Mouse (Mus musculus): ENCODE results near the gene Mustn1.
A peak's percentile ranks its signal among the peaks of the same experiment; 100 is the strongest.

The Mustn1 gene

DNA sequence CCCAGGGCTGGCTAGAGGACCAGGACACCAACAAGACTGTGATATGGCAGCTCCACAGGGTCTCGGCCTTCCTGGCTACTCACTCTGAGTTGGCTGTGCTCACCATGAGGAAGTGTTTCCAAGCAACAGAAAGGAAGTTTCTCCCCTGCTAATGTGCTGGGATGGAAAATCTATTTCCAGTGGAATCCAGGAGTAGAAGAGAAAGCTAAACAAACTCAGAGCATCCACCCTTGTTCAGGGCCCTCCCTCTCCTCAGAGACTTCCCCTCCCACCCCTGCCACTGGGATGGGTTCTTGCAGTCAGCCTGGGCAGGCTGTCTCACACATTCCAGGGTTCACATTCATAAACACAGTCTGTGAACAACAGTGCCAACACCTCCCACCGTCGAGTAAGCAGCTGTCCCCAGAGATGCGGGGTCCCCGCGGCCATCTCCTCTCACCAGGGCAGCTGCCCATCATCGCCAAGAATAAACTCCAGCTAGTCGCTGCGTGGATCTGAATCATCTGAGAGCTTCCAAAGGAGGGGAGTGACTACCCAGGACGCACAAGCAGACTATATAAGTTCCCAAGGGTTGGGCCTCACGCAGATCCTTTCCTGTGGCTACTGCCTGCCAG lies at the start of gene Mustn1:
Mustn1 (plus strand) TSS at position 243 of the 614 bp plus-strand sequence.
- peak; percentile 17 to 20 for DNase-seq

DNA sequence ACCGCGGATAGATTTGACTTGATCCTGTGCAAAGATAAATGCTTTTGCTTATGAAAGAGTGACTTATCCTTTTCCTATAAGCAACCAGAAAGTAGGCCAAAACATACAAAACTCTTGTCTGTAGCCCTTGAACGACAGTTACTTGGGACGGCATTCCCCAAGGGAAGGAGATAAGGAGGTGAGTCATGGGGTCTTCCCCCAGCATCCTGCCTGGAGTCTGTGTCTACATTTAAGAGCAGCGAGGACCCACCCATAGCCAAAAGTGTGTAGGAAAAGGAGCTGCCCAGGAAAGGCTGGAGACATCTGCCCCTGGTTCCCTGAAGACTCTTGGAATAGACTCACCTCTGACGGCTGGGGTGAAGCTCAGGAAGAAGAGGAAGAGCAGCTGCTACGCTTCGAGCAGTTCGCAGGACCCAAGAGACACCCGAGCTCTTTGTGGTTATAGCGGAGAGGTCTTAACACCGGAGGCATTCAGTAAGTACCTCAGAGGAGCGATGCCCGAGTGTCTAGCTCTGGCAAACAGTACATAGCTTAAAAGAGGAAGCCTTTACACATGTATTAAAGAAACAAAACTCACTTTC lies 41.5 kb upstream of the Mustn1 start:
- DNase-seq = no peak

DNA sequence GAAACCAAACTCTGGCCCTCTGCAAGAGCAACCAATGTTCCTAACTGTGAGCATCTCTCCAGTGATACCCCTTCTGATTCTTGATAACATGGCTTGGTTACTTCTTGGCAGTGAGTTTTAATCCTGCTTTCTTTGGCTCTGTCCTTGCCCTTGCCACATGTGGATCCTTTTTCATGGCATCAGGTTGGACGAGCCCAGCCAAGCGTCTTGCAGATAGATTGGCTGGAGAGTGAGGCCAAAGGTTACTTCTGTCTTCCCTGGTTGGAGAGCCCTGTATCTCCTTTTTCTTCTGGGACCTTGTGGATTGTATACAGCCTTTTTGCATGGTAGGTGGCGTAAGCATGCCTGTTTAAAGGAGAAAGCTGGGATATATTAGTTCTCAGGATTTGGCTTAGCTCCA lies 35.3 kb upstream of the Mustn1 start:
- no peak for DNase-seq

DNA sequence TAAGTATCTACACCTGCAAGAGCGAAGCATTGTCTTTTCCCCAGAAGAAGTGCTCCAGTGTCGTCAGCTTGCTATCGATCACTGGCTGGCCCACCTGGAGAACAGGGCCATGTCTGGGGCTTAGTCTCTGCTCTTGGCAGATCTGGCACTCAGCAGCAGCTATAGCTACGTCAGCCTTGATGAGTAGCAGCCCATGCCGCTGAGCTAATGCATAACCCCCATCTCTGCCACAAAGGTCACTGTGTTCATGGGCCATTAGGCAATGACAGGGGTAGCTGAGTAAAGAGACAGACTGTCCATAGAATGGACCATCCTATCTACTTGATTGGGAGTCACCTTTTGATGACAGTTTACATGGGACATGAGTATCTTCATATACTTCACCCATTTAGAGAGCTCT lies 28.5 kb upstream of the Mustn1 start:
- DNase-seq = no peak

DNA sequence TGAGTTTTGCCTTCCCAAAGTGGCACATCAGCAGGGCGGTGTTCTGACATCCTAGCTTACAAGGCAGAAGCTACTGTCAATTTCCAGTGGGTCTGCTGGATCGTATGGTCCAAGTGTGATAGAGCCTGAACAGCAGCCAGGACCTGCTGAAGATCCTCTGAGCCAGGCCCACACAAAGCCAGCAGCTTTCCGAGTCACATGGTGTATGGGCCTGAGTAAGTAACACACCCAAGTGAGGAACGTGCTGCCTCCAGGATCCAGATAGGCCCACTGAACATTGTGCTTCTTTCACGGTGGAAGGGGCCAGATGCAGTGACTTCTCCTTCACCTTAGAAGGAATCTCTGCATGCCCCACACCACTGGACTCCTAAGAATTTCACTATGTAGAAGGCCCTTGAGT lies 26.7 kb upstream of the Mustn1 start:
- DNase-seq = no peak

DNA sequence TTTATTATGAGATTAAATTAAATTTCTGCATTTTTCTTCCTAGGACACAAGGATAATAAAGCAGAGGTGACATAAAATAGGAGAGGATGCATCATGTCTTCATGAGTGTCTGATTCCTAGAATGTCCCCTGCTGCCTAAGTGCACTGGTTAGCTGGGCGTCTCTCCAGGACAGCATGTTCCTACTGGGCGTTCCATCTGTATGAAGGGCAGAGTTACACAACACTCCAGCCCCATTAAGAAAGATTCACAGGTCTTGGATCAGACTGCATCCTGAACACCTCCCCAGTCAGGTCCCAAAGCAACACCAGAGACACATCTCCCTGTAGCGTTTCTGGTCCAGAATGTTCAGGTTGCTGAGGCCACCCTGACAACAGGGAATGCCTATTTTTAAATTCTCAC lies 23.7 kb upstream of the Mustn1 start:
- peak; percentile 18 to 22 for DNase-seq

DNA sequence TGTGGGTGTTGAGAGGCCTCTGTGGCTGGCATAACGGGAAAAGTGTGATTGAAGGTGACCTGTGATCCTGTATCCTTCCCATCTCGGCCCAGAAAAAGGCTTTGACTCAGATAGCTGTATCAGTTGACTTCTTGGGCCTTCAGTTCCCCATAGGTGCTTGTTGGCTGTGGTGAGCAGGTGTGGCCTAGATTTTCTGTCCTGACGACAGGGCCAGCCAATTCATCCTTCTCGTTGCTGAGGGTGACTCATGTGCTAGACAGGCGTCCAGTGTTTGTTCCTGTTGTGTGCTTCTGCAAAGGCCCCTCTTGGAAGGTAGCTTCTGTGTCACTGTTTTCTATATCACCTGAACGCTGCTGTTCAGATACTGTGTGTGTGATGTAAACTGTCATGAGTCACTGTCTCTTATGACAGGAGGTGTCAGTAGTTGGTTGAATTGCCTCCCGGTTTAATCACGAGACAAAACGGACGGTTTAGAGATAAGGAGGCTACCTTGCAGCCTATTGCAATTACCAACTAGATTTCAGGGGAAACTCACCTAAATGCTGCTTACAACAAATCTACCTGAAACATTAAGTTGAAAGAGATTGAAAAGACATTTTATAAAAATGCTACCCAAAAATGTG lies 22.0 kb upstream of the Mustn1 start:
- DNase-seq = peak in 1 of 2 experiments; percentile 12

DNA sequence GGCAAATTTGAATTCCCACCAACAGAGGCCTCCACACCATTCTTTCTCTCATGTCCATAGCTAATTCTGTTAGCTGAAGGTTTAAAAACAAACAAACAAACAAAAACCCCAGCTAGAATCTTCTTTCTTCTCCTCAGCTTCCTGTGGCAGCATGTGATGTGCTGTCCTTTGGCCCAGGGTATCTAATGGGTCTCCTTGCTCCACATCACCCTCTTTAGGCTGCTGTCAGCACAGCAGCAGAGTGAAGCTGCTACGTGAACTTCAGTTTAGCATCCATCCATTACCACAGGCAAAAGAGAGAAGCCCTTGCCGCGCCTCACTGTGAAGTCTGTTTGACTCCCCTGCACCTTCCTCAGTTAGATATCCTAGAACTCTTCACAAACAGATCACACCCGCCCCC lies 21.0 kb upstream of the Mustn1 start:
- DNase-seq = peak in 1 of 2 experiments; percentile 13

DNA sequence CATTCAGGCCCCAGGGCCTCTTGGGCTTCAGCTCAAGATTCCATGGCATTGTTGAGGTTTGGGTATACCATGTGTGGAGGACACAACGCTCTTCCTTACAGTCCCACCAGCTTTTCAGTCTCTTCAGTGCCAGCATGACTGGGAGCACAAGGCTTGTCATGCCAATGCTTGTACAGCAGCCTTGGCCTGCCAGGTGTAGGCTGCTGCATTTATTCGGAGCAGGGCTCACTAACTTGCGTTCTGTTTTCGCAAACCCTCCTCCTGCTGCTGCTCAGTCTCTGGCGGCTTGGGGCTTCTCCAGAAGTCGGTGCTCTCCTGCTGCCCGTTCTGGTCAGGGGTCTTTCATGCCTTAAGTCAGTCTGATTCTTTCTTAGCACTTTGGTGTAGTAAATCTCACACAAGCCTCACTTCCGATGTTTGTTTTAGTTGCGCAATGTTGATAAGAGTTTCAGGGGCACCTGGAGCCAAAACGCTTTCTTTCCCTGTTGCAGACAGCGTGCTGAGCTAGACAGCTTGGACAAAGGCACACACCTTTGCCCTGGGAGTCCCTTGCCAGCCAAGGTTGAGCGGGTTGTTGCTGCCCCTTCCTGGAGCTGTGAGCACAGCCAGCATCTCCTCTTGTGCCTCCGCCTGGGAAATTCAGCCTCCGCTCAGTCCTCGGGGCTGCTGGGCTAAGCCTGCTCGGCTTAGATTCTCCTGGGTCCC lies 17.4 kb upstream of the Mustn1 start:
- peak in 1 of 2 experiments; percentile 12 for DNase-seq

DNA sequence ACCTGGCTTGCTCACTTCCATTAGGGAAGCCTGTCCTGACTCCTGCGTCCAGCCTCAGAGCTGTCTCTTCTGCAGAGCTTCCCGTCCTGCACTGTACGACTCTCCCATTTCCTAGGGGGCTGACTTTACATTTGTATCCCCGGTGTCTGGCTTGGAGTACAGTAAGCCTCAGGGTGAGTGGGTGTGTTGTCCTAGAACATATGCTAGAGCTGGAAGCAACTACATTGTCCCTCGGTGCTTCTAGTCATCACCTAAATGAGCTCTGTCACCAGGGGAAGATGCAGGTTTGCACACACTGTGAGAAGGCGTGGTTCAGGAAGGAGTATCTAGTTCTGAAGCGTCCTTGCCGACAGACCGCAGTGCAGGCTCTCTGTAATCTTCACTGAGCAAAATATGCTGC lies 16.6 kb upstream of the Mustn1 start:
- DNase-seq = no peak

DNA sequence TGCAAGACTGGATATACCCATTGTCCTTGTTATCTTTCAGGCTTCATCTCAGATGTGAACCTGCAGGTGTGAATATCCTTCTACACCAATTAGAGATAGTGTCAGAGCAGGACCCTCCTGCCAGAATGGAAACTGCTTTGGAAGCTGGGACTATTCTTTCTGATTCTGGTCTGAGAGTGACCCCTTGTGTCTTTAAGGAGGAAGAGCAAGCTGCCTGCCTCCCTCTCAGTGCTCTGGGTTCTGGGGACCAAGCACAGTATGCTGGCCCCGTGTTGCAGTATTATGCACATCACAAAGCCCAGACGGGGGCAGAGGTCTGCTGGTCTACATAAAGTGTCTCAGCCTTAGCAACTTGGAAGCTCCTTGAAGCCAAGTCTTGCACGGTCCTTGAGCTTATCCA lies 13.7 kb upstream of the Mustn1 start:
- peak; percentile 33 to 45 for DNase-seq

DNA sequence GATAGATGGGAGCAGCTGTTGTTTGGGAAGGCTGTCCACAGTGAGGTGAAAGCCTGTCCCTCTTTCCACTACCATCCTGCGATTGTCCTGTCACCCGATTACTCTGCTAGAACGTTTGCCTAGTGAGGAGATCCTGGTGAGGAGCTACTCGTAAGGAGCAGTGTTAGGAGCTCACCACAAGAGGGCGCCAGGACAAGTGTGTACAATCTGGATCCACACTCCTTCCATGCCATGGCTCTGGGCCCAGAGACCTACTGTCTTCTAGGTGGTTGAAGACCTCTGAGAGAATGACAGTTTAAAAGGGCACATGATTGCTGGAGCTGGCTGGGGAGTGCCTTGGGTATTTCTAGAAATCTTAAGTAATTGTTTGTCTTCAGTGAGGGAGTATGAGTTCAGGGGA lies 12.0 kb upstream of the Mustn1 start:
- peak; percentile 90 to 92 for DNase-seq

DNA sequence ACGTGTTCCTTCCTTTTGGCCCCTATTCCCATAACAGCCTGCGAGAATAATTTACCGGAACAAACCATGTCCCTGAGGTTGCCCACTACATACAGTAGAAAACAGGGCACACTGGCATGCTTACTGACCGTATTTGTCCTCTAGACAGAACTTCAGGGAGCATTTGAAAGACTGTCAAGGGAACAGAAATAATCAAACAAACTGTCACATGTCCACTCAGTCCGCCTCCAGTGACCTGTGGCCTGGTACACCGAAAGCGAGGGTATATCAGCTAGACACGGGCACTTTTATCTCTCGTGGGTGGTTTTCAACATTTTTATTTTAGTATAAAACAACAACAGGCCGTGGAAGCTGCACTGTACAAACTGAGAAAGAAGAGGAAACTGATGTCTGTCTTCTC lies 10.2 kb upstream of the Mustn1 start:
- DNase-seq = no peak

DNA sequence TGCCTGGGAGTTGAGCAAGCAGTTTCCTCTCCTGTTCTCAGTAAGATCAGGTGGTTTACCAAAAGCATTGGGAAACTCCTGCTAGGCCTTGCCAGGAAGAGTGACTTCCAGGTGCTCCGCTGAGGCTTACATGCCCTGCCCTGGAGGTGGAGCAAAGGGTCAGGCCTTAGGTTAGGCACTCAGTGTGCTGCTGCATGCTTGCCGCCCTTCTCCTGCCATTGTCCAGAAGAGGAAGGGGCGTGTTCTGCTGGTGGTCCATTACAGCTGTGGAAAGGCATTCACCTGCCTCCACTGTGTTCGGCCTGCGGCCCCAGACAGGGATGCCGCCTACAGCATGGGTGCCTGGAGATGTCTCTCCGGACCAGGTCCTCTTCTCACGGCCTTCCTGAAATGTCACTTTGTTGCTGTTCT lies 9.6 kb upstream of the Mustn1 start:
- DNase-seq = no peak

DNA sequence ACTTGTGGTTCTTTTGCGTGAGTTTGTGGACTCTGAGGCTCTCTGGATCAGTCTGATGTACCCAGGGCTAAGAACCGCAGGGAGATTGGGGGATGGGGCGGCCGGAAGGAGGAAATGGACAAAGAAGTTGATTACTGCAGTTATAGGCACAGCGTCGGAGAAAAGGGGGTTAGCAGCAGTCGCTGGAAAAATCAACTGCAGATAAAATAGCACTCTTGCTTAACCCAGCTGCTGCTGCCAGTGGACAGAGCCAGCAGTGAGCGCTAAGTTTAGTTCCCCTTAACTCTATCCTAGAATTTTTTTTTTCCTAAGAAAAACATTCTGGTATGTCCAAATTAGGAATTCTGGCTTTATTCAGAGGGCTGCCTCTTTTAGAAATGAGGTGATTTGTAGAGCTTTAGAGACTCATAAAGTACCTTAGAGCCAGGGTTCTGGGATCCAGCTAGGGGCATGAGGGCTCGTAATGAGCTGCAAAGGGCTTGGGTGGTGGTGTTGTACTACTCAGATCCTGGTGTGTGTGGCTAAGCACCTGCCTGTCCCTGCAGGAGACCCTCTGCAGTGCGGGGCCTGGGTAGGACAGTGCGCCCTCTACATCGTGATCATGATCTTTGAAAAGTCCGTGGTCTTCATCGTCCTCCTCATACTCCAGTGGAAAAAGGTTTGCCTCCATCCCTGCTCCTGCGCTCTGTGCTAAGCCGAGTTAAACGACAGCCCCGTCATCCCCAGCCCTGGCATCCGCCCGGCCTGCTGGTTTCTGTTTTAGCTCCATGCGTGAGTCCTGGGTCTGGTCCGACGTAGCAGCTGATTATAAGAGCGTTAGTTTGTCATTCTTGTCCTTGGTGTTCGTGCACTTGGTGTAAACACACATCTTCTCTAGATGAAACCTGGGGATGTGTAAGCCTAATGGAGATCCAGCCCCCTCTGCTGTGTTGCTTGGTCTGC lies 8.5 kb upstream of the Mustn1 start:
- no peak for DNase-seq

DNA sequence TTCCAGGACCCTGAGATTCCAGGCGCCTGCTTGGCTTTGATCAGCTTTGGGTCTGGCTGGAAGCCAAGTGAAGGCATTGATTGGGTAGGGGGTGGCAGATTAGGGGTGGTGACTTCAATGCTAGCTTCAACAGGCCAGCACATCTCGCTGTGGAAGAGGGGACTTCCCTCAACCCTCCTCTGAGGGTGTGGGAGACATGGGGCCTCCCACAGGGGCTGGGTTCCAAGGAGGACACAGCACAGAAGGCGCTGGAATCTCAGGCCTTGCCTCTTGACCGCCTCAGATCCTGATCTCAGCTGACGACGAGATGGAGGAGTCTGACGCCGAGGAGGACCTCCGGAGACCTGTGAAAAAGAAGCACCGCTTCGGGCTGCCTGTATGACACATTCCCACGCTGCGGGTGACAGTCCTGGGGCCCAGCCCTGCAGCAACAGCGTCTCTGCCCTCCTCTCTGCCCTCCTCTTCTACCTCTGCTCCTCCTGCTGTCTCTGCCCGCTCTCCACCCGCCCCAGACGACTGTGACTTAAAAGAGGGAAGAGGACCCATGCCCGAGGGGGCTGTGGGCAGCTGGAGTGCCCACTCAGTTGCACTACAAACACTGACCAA lies 4.8 kb upstream of the Mustn1 start:
- peak in 1 of 2 experiments; percentile 20 for DNase-seq

DNA sequence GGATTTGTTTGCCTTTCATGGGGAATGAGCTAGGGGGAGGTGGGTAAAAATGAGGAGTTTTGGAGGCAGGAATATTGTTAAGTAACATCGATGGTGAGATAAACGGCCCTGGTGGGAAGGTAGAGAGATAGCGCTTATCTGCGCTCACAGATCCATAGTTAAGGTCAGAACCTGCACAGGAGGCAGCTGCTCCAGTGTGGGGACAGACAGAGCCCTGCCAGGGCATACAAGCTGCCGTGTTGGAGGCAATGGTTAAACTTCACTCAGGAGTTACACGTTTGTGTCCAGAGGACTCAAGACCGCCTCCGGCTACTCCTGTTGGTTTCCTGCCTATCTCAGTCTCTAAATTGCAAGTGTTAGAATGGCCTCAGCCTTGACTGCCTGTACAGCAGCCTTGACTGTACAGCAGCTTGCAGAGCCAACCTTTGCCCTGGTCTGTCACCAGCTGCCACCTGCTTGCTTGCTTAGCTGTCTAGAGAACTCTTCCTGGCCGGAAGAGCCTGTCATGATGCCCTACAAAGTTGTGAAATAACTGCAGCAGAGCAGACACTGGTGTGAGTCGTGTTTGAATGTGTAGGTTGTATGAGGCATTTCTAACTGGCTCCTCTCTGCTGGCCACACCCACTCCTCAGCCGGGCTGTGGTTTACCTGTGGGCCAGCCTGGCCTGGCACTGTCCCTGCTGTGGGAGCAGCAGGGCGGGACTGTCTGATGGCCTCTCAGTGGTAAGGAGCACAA lies 3.7 kb upstream of the Mustn1 start:
- no peak for DNase-seq

DNA sequence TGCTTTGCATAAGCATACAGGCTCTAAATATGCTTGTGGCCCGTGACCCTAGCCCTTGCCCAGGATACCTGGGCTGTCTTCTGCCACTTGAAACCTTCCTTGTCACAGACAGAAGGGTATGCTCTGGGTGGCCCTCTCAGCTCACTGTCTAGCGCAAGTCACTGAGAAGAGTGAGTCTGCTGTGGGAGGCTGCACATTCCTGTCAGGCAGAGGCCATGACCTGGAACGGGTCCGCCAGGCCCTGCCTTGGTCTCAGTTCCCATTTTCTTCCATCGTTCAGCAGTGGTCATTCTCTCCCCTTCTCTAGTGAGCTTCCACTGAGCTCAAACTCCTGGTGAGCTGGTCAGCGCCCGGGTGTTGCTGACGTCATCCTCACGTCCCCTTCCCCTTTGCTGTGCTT lies 3.0 kb upstream of the Mustn1 start:
- DNase-seq = no peak

DNA sequence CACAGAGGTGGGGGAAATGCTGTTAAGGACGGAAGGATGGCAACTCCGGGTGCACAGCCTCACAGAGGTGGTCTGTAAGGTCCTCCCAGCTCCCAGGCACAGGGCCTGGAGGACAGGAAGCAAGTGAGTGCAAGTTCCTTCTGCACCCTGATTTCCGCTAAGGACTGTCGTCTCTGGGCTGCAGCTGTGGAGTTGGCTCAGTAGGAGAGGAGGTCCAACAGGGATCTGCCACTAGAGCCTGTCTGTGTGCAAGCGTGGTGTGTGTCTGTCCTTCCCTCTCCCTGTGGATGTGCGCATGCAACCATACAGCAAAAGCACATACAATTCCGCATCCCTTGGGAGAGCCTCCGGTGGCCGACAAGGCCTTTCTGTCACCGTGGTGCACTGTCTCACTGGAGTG lies 2.5 kb upstream of the Mustn1 start:
- no peak for DNase-seq

DNA sequence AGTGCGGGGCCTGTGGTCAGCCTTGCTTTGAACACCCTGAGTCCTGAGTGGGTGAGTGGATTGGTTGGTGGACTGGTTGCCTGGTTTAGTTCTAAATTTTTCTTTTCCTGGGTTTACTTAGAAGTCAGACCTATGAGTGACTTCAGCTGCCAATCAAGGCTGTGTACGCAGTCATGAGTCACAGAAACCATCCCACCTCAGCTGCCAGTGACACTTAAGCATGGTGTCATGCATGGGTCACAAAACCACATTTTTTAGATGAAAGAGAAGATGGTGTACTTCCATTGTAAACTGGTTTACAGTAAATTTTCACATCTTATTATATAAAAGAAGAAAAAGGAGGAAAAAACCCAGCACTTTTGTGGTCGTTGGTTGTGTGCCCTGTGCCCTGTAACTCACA lies 1.2 kb upstream of the Mustn1 start:
- no peak for DNase-seq

DNA sequence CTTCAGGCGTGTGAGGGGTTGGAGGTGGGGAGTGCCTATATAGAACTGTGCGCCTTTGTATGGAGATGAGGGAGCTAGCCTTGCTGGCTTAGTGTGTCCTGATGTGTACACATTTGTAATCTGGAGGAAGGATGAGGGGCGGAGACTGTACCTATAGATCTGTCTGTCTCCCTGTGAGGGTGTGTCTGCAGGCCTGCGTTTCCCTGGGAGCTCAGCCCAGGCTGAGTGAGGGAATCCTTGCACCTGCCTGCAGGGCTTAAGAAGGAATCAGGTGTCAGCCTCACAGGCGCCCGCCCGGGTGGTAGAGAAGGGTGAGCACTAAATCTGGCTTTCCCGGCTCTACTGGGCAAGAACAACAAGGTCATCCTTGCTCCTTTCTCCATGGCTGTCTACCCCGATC lies 794 bp downstream of the Mustn1 start:
- no peak for DNase-seq

DNA sequence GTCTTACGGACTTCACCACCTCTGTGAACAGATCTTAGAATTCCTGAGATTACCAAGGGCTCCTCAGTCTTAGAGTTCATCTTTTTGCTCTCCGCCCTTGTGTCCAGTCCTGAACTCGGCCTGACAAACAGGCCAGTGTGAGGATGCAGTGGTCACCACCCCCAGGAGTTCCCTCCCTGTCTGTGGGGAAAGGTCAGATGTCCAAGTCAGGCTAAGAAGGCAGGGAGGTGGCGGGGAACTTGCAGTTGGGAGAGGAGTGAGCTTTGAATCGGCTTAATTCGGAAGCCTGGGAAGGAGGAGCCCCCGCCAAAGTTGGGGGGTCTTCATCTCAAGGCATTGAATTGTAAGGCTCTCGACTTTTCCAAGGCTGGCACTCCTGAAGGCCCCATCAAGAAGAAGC lies 1.3 kb downstream of the Mustn1 start:
- no peak for DNase-seq

Data from cerebellum, postnatal 10 days (tissue).